Mouse (Mus musculus): ENCODE data around the gene Snx3.

- TF ChIP-seq CTCF (IDR thresholded peaks at IDR 0.05; ENCODE audit: low read depth, low read length) (no peak), GATA1 (IDR thresholded peaks at IDR 0.05; ENCODE audit: borderline replicate concordance, low read length) (no peak), GATA2 (IDR thresholded peaks at IDR 0.05; ENCODE audit: borderline replicate concordance, low read depth, low read length) (no peak)
Observed at GRCm38 (mm10) chr10:42474946-42475514, 26.8 kb upstream of the Snx3 start.

Measured in G1E (cell line).